Mouse (Mus musculus): ENCODE measurements around the gene Trim24.
"Not testable (repeated sequence)": the region's sequence is repeated elsewhere in the genome, so short reads cannot be mapped to it uniquely, and the experiment has no call there.

The Trim24 gene

GRCm38 (mm10) chr6:37870245-37871136 lies at the start of gene Trim24:
Gene Trim24, plus strand, starts transcription at chr6:37870811.
- DNase-seq: peak; percentile 93

GRCm38 (mm10) chr6:37821531-37822051 lies 49.0 kb upstream of the Trim24 start:
- no peak for DNase-seq

- DNase-seq: no peak
Observed at GRCm38 (mm10) chr6:37822390-37822789, 48.2 kb upstream of the Trim24 start.

- DNase-seq: no peak
Observed at GRCm38 (mm10) chr6:37823731-37824130, 46.9 kb upstream of the Trim24 start.

- DNase-seq: not testable (repeated sequence)
Observed at GRCm38 (mm10) chr6:37825331-37826115, 45.1 kb upstream of the Trim24 start.

- DNase-seq: no peak
Observed at GRCm38 (mm10) chr6:37828955-37829354, 41.7 kb upstream of the Trim24 start.

- no peak for DNase-seq
Observed at GRCm38 (mm10) chr6:37829631-37830030, 41.0 kb upstream of the Trim24 start.

GRCm38 (mm10) chr6:37833691-37834090 lies 36.9 kb upstream of the Trim24 start:
- no peak for DNase-seq

- not testable (repeated sequence) for DNase-seq
Observed at GRCm38 (mm10) chr6:37836951-37837565, 33.6 kb upstream of the Trim24 start.

GRCm38 (mm10) chr6:37842779-37843605 lies 27.6 kb upstream of the Trim24 start:
- peak; percentile 33 for DNase-seq

- DNase-seq: no peak
Observed at GRCm38 (mm10) chr6:37843647-37844273, 26.9 kb upstream of the Trim24 start.

- not testable (repeated sequence) for DNase-seq
Observed at GRCm38 (mm10) chr6:37844947-37845346, 25.7 kb upstream of the Trim24 start.

- DNase-seq: not testable (repeated sequence)
Observed at GRCm38 (mm10) chr6:37847531-37847930, 23.1 kb upstream of the Trim24 start.

GRCm38 (mm10) chr6:37851352-37851751 lies 19.3 kb upstream of the Trim24 start:
- DNase-seq: no peak

- peak; percentile 50 for DNase-seq
Observed at GRCm38 (mm10) chr6:37853289-37853688, 17.3 kb upstream of the Trim24 start.

GRCm38 (mm10) chr6:37855384-37855783 lies 15.2 kb upstream of the Trim24 start:
- DNase-seq: no peak

- DNase-seq: not testable (repeated sequence)
Observed at GRCm38 (mm10) chr6:37856300-37856699, 14.3 kb upstream of the Trim24 start.

GRCm38 (mm10) chr6:37857196-37857874 lies 13.3 kb upstream of the Trim24 start:
- DNase-seq: no peak

- no peak for DNase-seq
Observed at GRCm38 (mm10) chr6:37858126-37858525, 12.5 kb upstream of the Trim24 start.

GRCm38 (mm10) chr6:37862893-37863292 lies 7.7 kb upstream of the Trim24 start:
- no peak for DNase-seq
